Mouse (Mus musculus): ENCODE measurements at regions not wholly inside any gene's neighbourhood (a gene's known extent, or its start where the extent isn't known, plus 50 kb on each side); places are given as distances from the start of the nearest gene placed in this dataset.

- DNase-seq, result no peak
Measured at GRCm38 (mm10) chr1:193623571-193623970, 253.5 kb upstream of the Camk1g start.

- no peak for DNase-seq
Measured at GRCm38 (mm10) chr1:193618250-193618649, 248.2 kb upstream of the Camk1g start.

GRCm38 (mm10) chr1:193610471-193610870 is 240.4 kb upstream of the Camk1g start:
- no peak for DNase-seq

GRCm38 (mm10) chr1:193599895-193600294 is 229.8 kb upstream of the Camk1g start:
- no peak for DNase-seq

- DNase-seq, result no peak
Measured at GRCm38 (mm10) chr1:193599163-193599562, 229.1 kb upstream of the Camk1g start.

- DNase-seq, result no peak
Measured at GRCm38 (mm10) chr1:193590301-193590829, 220.3 kb upstream of the Camk1g start.

GRCm38 (mm10) chr1:193588477-193589464 is 218.7 kb upstream of the Camk1g start:
- DNase-seq, result peak in 1 of 2 experiments; percentile 13

GRCm38 (mm10) chr1:193587317-193587716 is 217.2 kb upstream of the Camk1g start:
- no peak for DNase-seq

- no peak for DNase-seq
Measured at GRCm38 (mm10) chr1:193586896-193587295, 216.8 kb upstream of the Camk1g start.

- DNase-seq, result no peak
Measured at GRCm38 (mm10) chr1:193583791-193584190, 213.7 kb upstream of the Camk1g start.

- DNase-seq, result no peak
Measured at GRCm38 (mm10) chr1:193580393-193580792, 210.3 kb upstream of the Camk1g start.

GRCm38 (mm10) chr1:193579671-193580070 is 209.6 kb upstream of the Camk1g start:
- no peak for DNase-seq

- no peak for DNase-seq
Measured at GRCm38 (mm10) chr1:193578661-193579175, 208.6 kb upstream of the Camk1g start.

- DNase-seq, result no peak
Measured at GRCm38 (mm10) chr1:193577821-193578220, 207.7 kb upstream of the Camk1g start.

- DNase-seq, result peak; percentile 7 to 32
Measured at GRCm38 (mm10) chr1:193575986-193576713, 206.1 kb upstream of the Camk1g start.

- DNase-seq, result no peak
Measured at GRCm38 (mm10) chr1:193572827-193573226, 202.7 kb upstream of the Camk1g start.

GRCm38 (mm10) chr1:193572411-193572810 is 202.3 kb upstream of the Camk1g start:
- no peak for DNase-seq

GRCm38 (mm10) chr1:193571088-193571487 is 201.0 kb upstream of the Camk1g start:
- DNase-seq, result no peak

GRCm38 (mm10) chr1:193568586-193569174 is 198.6 kb upstream of the Camk1g start:
- no peak for DNase-seq

- DNase-seq, result no peak
Measured at GRCm38 (mm10) chr1:193567217-193567616, 197.1 kb upstream of the Camk1g start.

- DNase-seq, result no peak
Measured at GRCm38 (mm10) chr1:193564225-193564624, 194.1 kb upstream of the Camk1g start.

GRCm38 (mm10) chr1:193562242-193562641 is 192.1 kb upstream of the Camk1g start:
- no peak for DNase-seq

GRCm38 (mm10) chr1:193558122-193558521 is 188.0 kb upstream of the Camk1g start:
- no peak for DNase-seq
